Mouse (Mus musculus): ENCODE measurements around the gene Insr.
"Not testable (repeated sequence)": the region's sequence is repeated elsewhere in the genome, so short reads cannot be mapped to it uniquely, and the experiment has no call there.

Gene Insr

DNA sequence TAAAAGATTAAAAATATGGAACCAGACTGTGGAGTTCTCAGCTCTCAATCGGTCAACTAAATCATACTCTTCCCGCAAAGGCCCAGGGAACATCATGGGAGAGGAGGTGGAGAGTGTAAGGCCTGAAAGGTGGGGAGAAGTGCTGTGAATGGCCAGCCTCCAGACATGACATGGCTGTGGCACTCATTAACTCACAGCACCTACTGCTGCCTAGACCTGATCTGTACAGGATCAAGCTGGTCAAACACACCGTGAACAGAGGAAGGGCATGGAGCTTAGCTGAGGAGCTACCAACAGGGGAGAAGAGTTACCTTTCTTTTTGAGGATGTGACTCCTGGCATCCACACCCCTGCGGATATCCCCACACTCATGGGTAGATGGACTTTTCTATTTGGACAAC is 102.0 kb downstream of the Insr start:
- no peak for DNase-seq

DNA sequence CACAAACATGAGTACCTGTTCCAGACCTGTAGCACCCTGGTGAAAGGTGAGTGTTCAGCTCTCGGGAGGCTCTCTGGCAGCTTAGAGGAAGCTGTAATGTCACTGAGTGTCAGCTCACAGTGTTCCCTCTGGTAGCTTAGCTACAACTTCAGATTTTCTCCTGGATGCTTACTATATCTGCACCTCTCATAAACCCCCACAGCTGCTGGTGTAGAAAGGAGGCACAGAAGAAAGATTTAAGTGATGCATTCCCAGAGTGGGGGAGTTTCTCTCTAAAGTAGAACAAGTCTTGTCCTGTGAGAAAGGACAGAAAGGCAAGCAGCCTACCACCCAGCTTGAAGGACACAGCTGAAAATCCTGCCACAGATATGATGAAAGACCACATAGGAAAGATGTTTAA is 107.2 kb downstream of the Insr start:
- DNase-seq, result no peak

DNA sequence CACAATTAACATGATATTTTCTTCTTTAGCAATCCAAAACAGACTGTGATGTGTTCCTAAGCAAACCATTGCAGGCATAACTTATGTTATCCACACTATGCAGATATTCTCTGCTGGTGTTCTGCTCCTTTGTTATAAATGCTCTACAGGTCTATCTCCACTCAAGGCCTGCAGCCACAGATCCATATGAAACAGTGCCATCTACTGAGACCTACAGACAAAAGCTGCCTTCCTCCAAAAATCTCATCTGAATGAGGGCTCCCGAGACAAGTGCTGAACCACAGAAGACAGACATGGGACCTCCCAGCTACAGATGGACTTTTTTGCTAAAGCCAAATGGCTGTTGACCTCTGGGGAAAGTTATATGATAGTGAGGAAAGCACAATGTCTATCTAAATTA is 132.9 kb downstream of the Insr start:
- DNase-seq, result no peak

DNA sequence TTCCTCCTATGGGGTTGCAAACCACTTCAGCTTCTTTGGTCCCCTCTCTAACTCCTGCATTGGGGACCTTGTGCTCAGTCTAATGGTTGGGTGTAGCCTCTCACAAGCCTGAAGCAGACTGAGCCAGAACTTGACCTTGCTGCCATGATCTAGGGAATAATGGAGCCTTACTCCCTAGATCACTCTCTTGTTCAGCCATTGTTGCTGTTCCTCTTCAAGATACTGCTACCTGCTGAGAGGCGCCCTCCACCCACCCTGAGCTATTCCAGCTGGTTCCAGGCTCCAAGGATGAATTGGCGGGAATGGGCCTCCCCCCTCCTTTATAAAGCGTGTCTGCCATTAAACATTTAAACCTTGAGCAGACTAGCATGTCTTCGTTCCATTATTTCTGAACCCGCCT is 179.0 kb downstream of the Insr start:
- not testable (repeated sequence) for DNase-seq
